Mouse (Mus musculus): Measurements from ENCODE around the gene Bcorl1.

The Bcorl1 gene

GRCm38 (mm10) chrX:48441954-48442353 lies 100.8 kb downstream of the Bcorl1 start:
- no peak for DNase-seq (ENCODE audit: low read depth, low spot score)

GRCm38 (mm10) chrX:48444677-48445076 lies 103.5 kb downstream of the Bcorl1 start:
- no peak for DNase-seq (ENCODE audit: low read depth, low spot score)

- no peak for DNase-seq (ENCODE audit: low read depth, low spot score)
Measured at GRCm38 (mm10) chrX:48449646-48450045, 108.5 kb downstream of the Bcorl1 start.

- peak; percentile 35 for DNase-seq (ENCODE audit: low read depth, low spot score)
Measured at GRCm38 (mm10) chrX:48452231-48452890, 111.2 kb downstream of the Bcorl1 start.

GRCm38 (mm10) chrX:48452931-48453673 lies 111.9 kb downstream of the Bcorl1 start:
- DNase-seq (ENCODE audit: low read depth, low spot score), result peak; percentile 39

- DNase-seq (ENCODE audit: low read depth, low spot score), result peak; percentile 91
Measured at GRCm38 (mm10) chrX:48453736-48454494, 112.8 kb downstream of the Bcorl1 start.

GRCm38 (mm10) chrX:48454495-48454878 lies 113.3 kb downstream of the Bcorl1 start:
- DNase-seq (ENCODE audit: low read depth, low spot score), result no peak

GRCm38 (mm10) chrX:48455018-48455417 lies 113.9 kb downstream of the Bcorl1 start:
- DNase-seq (ENCODE audit: low read depth, low spot score), result peak; percentile 50

GRCm38 (mm10) chrX:48456956-48457355 lies 115.8 kb downstream of the Bcorl1 start:
- no peak for DNase-seq (ENCODE audit: low read depth, low spot score)
